Mouse (Mus musculus) heart, postnatal 0 days (tissue): Measurements from ENCODE around the gene Hpcal4. TPM values are rescaled to one million over a fixed set of nuclear protein-coding genes. Genes with fewer than 3 reads are reported as not detected.
A peak's percentile ranks its signal among the peaks of the same experiment; 100 is the strongest.

ENCODE experiments used
- ATAC-seq: fragments of 200-750 bp; cut with Nextera tagmentation; 2 replicates; pipeline ENCODE4 v1.8.0; 2017; ENCODE audit warnings: low read depth, moderate number of reproducible peaks, moderate library complexity; ENCODE audit not compliant: insufficient read depth
- DNase-seq: peaks from one replicate; pipeline ENCODE4 v3.0.0-alpha.2; 2016; ENCODE audit warnings: low spot score
- H3K27ac ChIP-seq: fragments of 300-500 bp; sonication (generic); 2 replicates; pipeline ENCODE4 v1.5.1; 2014; ENCODE audit warnings: low read depth, mild to moderate bottlenecking
- H3K27me3 ChIP-seq: fragments of 300-500 bp; sonication (generic); 2 replicates; pipeline ENCODE4 v1.6.1; 2014; ENCODE audit warnings: low read length, mixed read lengths; ENCODE audit not compliant: control insufficient read depth, insufficient read depth
- H3K36me3 ChIP-seq: fragments of 300-500 bp; sonication (generic); replicated peaks from 2 replicates; pipeline ENCODE4 v1.6.1; 2014; ENCODE audit warnings: low read length, mixed read lengths; ENCODE audit not compliant: control insufficient read depth, insufficient read depth
- H3K4me1 ChIP-seq: fragments of 300-500 bp; sonication (generic); 2 replicates; pipeline ENCODE4 v1.6.1; 2014; ENCODE audit warnings: antibody characterized with exemption; ENCODE audit not compliant: control insufficient read depth, insufficient read depth
- H3K4me2 ChIP-seq: fragments of 300-500 bp; sonication (generic); 2 replicates; pipeline ENCODE4 v1.6.1; 2014; ENCODE audit warnings: low read depth, mild to moderate bottlenecking, low read length, moderate library complexity
- H3K4me3 ChIP-seq: fragments of 300-500 bp; sonication (generic); 2 replicates; pipeline ENCODE4 v1.5.1; 2014; ENCODE audit warnings: low read depth, low read length
- H3K9ac ChIP-seq: fragments of 300-500 bp; sonication (generic); replicated peaks from 2 replicates; pipeline ENCODE4 v1.6.1; 2014; ENCODE audit warnings: low read depth, low read length, mixed read lengths
- H3K9me3 ChIP-seq: fragments of 300-500 bp; sonication (generic); replicated peaks from 2 replicates; pipeline ENCODE4 v1.6.1; 2016; ENCODE audit warnings: low read length; ENCODE audit not compliant: control insufficient read depth
- CTCF ChIP-seq: IDR thresholded peaks from 2 replicates; pipeline ENCODE4 v1.5.1; 2016; ENCODE audit warnings: antibody characterized with exemption, control low read depth, low read depth
- EP300 ChIP-seq: IDR thresholded peaks from 2 replicates; pipeline ENCODE4 v1.6.1; 2016; ENCODE audit warnings: antibody characterized with exemption, low read depth
- WGBS: fragments of 180-500 bp; shearing (Covaris S2); extraction: QIAGEN DNeasy Blood & Tissue Kit; methylation state at CpG from one replicate; pipeline ENCODE4 v1.1.7; 2014; 5-methylcytosine and 5-hydroxymethylcytosine counted together
- polyA plus RNA-seq: library from polyadenylated mRNA; unstranded; fragments of >200 nt; fragmentation: Nextera tagmentation; extraction: Ambion mirVana; gene quantifications from 2 replicates; pipeline ENCODE4 v1.2.1, GENCODE M21; 2015
- total RNA-seq: library from RNA; depleted of rRNA; stranded (reverse); fragments of >200 nt; gene quantifications from 2 replicates; pipeline ENCODE4 v1.2.3, GENCODE M21; 2014; ENCODE audit warnings: low replicate concordance

The Hpcal4 gene
- total and polyA plus RNA-seq, 2 experiments from 2014 or later = 0.41 to 0.57 TPM

DNA sequence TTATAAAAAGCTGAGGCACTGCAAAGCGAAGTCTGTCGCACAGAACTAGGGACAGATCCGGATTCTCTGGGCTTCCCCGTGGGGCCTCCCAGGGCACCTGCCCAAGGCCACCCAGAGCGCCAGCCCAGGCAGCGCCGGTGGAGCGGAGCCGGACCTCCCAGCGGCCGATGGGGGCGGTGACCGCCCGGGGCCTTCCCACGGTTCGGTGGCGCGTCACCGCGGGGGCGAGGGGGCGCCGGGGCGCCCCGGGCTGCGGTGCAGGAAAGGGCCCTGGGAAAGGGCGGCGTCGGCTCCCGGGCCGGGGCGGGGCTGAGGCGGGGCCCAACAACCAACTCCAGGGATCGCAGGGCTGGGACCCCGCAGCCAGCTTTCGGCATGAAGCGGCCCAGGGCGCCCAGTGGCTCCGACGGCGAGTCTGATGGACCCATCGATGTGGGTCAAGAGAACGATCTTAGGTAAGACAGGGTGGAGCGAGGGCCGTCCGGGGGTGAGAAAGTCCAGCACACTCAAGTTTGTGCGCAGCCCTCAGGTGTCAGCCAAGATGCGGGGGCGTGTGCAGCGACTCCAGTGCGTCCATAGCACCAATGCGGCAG, 50.6 kb downstream of the Hpcal4 start, which contains the start of gene Heyl:
Gene Heyl, plus strand, starts transcription at position 65 of the 593 bp plus-strand sequence.
- 2% methylated on average over 51 of the region's 52 CpGs for WGBS
- no peak for DNase-seq
- peak; percentile 70 for ATAC-seq
- H3K4me2 ChIP-seq = peak within 1 kb of the TSS; percentile 98
- H3K4me3 ChIP-seq = peak within 1 kb of the TSS; percentile 61
- peak within 1 kb of the TSS; percentile 70 for H3K9ac ChIP-seq
- H3K27ac ChIP-seq = peak within 1 kb of the TSS; percentile 36
- TF ChIP-seq CTCF = no peak
- TF ChIP-seq EP300 = no peak
- H3K36me3 ChIP-seq = no peaks in the 10 kb centered on the region
- no peaks in the 10 kb centered on the region for H3K9me3 ChIP-seq
- H3K4me1 ChIP-seq = peaks cover 18% of the 10 kb centered on the region
- H3K27me3 ChIP-seq = peaks cover 5% of the 10 kb centered on the region; the same call in 1 of the 2 replicates

DNA sequence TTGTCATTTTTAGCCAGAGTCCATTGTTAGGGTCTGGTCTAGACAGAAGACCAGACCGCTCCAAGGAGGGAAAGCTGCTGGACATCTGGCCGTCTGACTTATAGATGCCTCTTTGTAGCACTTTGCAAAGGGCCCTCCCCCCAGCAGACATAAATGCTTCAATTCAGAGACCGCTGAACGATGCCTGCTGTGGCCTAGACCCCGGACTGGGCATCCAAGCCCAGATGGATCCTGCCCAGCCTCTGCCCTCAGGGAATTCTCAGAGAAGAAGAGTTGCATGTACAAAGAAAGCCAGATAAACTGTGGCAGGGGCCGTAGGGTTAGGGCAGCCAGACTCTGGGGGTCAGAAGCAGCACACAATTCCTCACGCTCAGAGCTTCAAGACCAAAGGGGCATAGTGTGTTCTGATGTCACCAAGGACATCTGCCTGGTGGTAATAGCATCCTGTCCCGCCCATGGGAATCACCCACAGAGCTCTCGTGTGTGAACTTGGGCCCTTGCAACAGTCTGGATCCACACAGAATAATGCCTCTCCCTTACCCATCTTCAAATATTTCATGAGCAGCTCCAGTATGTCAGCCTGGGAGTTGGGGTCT, 52.9 kb downstream of the Hpcal4 start:
- Histone ChIP-seq H3K4me1 (peaks cover 26% of the 10 kb centered on the region), H3K27me3 (peaks cover 10% of the 10 kb centered on the region; the same call in 1 of the 2 replicates), H3K9me3 (no peaks in the 10 kb centered on the region), H3K27ac (peak overlapping the region; percentile 28), H3K36me3 (no peaks in the 10 kb centered on the region), H3K4me3 (no peak overlapping the region), H3K4me2 (peak overlapping the region; percentile 14), H3K9ac (no peak overlapping the region)
- DNase-seq (no peak), ATAC-seq (no peak)
- TF ChIP-seq CTCF (no peak), EP300 (no peak)
- 68% methylated on average over 9 of the region's 9 CpGs for WGBS

DNA sequence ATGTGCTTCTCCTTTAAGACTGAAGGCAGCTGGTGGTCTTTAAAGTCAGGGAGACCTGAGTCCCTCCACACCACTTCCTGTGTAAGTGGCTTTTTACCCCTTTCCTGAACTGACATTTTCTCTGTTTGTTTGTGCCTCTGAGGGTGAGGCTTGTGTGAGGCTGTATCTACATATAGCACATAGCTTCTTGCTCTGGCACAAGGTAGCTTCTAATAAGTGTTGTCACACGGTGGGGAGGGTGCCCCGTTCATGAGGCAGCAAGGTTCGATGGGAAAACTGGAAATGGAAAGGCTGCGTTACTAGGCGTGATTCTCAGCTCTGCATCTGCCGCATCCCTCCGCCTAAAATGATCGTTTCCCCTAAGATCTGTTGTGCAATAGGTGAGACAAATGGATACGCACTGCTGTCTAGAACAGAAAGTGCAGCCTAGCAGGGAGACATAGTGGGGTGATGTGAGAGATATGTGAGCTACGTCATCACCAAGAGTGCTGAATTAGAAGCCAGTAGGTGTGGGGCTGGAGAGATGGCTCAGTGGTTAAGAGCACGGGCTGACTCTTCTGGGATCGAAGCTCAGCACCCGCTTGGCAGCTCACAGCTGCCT, 53.5 kb downstream of the Hpcal4 start:
- peak overlapping the region; percentile 14 for H3K4me2 ChIP-seq
- H3K27ac ChIP-seq = peak overlapping the region; percentile 74
- H3K9me3 ChIP-seq = no peaks in the 10 kb centered on the region
- no peak for TF ChIP-seq EP300
- TF ChIP-seq CTCF = no peak
- 64% methylated on average over 13 of the region's 13 CpGs for WGBS
- H3K36me3 ChIP-seq = no peaks in the 10 kb centered on the region
- H3K4me3 ChIP-seq = no peak overlapping the region
- peaks cover 26% of the 10 kb centered on the region for H3K4me1 ChIP-seq
- DNase-seq (no peak), ATAC-seq (no peak)
- H3K9ac ChIP-seq = no peak overlapping the region
- H3K27me3 ChIP-seq = peaks cover 10% of the 10 kb centered on the region; the same call in 1 of the 2 replicates

DNA sequence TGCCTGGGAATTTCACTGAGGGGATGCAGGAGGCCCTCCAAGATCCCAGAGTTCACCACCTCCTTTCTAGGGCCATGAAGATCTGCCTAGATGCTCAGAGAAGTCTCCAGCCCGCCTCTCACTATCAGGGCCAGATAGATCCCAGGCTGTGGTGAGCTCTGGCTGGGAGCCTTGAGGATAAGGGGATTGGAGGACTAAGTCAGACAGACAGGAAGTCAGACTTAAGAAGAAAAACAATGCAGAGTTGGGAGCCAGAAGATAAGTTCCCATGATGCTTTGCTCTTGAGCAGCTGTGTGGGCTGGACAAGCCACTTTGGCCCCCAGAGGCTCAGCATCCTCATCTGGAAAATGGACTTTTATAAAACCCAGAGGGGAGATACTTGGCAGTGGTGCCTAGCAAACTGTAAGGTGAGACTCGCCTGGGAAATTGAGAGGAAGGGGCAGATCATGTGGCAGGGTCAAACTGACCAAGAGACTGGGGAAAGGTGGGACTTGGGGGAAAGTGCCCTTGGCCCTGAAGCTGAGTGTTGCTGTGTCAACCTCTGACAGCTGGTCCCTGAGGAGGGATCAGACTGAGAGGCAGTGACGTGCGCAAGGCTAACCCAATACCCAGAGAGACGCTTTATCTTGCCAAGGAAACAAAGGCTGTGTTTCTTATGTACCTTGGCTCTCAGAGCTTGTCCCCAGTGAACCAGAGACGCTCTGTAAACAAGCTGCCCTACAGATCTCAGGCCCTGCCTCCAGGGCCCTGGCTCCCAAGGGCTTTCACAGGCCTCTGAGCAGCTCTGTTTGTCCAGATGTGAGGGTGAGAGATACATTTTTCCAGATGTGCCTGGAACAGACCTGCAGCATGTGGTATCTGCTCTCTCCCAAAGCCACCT, 54.6 kb downstream of the Hpcal4 start:
- Histone ChIP-seq H3K4me3 (no peak overlapping the region), H3K9me3 (no peaks in the 10 kb centered on the region), H3K27me3 (peaks cover 10% of the 10 kb centered on the region; the same call in 1 of the 2 replicates), H3K9ac (no peak overlapping the region), H3K27ac (peak overlapping the region; percentile 74), H3K4me2 (peak overlapping the region; percentile 14; the same call in 1 of the 2 replicates), H3K36me3 (no peaks in the 10 kb centered on the region), H3K4me1 (peaks cover 26% of the 10 kb centered on the region)
- TF ChIP-seq EP300 = 0 out of 2 replicates have a peak, but pooled peaks have one; percentile 22
- TF ChIP-seq CTCF = no peak
- DNase-seq (peak; percentile 62), ATAC-seq (peak; percentile 31)
- 69% methylated on average over 6 of the region's 6 CpGs for WGBS
